Mouse (Mus musculus) gastrocnemius, adult 18-20 months (tissue): ENCODE results near the gene Zic2. TPM values are rescaled to one million over a fixed set of nuclear protein-coding genes. Genes with fewer than 3 reads are reported as not detected.
"Not testable (repeated sequence)": the region's sequence is repeated elsewhere in the genome, so short reads cannot be mapped to it uniquely, and the experiment has no call there.

Experiments
- DNase-seq: peaks from one replicate; pipeline ENCODE4 v3.0.0; 2021; ENCODE audit warnings: low spot score
- long read RNA-seq, 2 experiments: library from polyadenylated mRNA; stranded (forward); transcript quantifications; one replicate each; pipeline ENCODE4 v2.0.0; 2021
- total RNA-seq, 2 experiments: library from RNA; stranded (reverse); gene quantifications; 2 replicates each; pipeline ENCODE4 v1.2.3; 2021

Gene Zic2
- not detected for total RNA-seq
- long read RNA-seq, experiment 1: 0 reads
- long read RNA-seq, experiment 2: 0 reads

- DNase-seq: no peak
These were observed at the start of gene Zic2 for GRCm38 (mm10) chr14:122474891-122475556. Gene Zic2 (plus strand): TSS chr14:122475435.

- no peak for DNase-seq
These were observed 48.6 kb upstream of the Zic2 start for GRCm38 (mm10) chr14:122426529-122427203.

GRCm38 (mm10) chr14:122427204-122427560 is 48.1 kb upstream of the Zic2 start:
- no peak for DNase-seq

GRCm38 (mm10) chr14:122427654-122428053 is 47.6 kb upstream of the Zic2 start:
- no peak for DNase-seq

GRCm38 (mm10) chr14:122432558-122432957 is 42.7 kb upstream of the Zic2 start:
- DNase-seq: no peak

- no peak for DNase-seq
These were observed 41.2 kb upstream of the Zic2 start for GRCm38 (mm10) chr14:122434039-122434438.

GRCm38 (mm10) chr14:122436850-122437249 is 38.4 kb upstream of the Zic2 start:
- DNase-seq: no peak

GRCm38 (mm10) chr14:122449601-122450495 is 25.4 kb upstream of the Zic2 start:
- no peak for DNase-seq

GRCm38 (mm10) chr14:122450496-122451382 is 24.5 kb upstream of the Zic2 start, which contains the start of gene Gm5089:
Gene Gm5089 (minus strand): TSS chr14:122451115.
- no peak for DNase-seq

GRCm38 (mm10) chr14:122451551-122452145 is 23.6 kb upstream of the Zic2 start:
- no peak for DNase-seq

- DNase-seq: no peak
These were observed 22.4 kb upstream of the Zic2 start for GRCm38 (mm10) chr14:122452701-122453387.

- no peak for DNase-seq
These were observed 21.7 kb upstream of the Zic2 start for GRCm38 (mm10) chr14:122453388-122453995.

GRCm38 (mm10) chr14:122453996-122454738 is 21.1 kb upstream of the Zic2 start:
- no peak for DNase-seq

GRCm38 (mm10) chr14:122454901-122455561 is 20.2 kb upstream of the Zic2 start:
- DNase-seq: no peak

- DNase-seq: no peak
These were observed 19.7 kb upstream of the Zic2 start for GRCm38 (mm10) chr14:122455562-122455958.

GRCm38 (mm10) chr14:122459332-122459731 is 15.9 kb upstream of the Zic2 start:
- not testable (repeated sequence) for DNase-seq

GRCm38 (mm10) chr14:122459776-122460175 is 15.5 kb upstream of the Zic2 start:
- no peak for DNase-seq

- no peak for DNase-seq
These were observed 15.0 kb upstream of the Zic2 start for GRCm38 (mm10) chr14:122460226-122460625.
